Mouse (Mus musculus) right cerebral cortex, postnatal 14 days (tissue): ENCODE data around the gene Upk3b.
"Not testable (repeated sequence)": the region's sequence is repeated elsewhere in the genome, so short reads cannot be mapped to it uniquely, and the experiment has no call there.

Experiments
- DNase-seq: peaks from one replicate; pipeline ENCODE4 v3.0.0; 2022

Upk3b gene

DNA sequence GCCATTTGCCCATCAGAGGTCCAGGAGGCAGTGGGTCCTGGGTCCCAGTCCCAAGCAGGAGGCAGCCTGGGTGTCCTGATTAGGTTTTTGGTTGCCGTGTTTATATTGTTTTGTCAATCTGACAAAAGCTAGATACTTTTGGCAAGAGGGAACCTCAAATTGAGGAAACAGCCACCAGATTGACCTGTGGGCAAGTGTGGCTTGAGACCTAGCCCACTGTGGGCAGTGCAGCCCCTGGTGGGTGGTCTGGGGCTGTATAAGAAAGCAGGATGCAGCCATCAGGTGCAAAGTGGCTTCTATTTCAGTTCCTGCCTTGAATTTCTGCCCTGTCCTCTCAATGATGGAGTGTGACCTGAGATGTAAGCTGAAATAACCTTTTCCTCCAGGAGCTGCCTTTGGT is 3.0 kb upstream of the Upk3b start:
- DNase-seq: no peak

DNA sequence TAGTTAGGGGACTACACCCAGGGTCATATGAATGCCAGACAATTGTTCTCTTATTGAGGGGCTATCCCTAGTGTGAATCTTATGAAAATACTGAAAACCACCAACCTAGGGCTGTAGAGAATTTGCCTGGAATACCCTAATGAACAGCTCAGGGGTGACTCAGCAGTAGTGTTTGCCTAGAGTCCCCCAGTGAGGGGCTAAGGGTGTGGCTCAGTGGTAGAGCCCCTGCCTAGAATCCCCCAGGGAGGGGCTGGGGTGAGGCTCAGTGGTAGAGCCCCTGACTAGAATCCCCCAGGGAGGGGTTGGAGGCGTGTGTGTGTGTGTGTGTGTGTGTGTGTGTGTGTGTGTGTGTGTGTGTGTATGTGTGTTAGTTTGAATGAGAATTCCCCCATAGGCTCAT is 1.6 kb upstream of the Upk3b start:
- DNase-seq: no peak

DNA sequence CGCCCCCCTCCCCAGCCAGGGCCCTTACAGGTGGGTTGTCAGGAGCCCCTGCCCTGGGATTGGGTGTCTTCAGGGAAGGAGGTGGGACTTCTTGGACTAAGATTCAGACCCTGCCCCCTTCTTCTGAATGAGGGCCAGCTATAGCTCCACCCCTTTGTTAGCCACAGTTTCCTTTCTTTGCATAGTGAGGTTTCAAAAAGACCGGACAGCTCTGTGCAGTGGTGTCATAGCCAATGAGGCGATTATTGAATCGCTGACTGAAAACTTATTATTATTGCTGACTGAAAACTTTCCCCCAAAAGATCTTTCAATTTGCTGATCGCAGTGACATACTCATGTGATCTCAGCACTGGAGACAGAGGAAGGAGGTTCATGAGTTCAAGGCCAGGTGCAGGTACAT is 1.9 kb downstream of the Upk3b start:
- no peak for DNase-seq

DNA sequence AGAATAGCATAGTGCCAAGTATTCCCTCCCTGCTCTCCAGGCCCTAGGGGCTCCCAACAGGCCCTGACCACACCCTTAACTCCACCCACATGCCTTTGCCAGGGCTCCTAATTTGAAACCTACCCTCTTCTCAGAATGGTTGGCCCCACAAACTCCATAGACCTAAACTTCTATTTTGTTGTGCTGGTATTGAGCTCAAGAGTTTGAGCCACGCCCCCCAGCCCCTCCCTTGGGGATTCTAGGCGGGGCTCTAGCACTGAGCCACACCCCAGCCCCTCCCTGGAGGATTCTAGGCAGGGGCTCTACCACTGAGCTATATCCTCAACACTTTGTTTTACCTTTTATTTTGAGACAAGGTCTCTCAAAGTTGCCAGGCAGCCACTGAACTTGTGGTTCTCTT is 3.0 kb downstream of the Upk3b start:
- DNase-seq: no peak

DNA sequence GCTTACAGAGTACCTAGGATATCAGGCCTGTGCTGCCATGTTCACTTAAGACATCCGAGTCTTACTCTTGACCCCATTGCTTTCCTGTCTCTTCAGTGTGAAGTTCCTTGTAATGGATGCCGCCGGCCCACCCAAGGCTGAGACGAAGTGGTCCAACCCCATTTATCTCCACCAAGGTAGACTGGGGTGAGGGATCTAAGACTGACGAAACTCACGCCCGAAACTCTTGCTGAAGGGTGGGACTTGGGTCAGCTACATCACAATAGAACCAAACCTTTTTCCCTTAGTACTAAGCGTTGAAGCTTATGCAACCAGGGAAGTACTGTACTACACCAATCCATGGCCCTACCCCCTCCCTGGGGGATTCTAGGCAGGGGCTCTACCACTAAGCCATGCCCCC is 3.4 kb downstream of the Upk3b start:
- no peak for DNase-seq

DNA sequence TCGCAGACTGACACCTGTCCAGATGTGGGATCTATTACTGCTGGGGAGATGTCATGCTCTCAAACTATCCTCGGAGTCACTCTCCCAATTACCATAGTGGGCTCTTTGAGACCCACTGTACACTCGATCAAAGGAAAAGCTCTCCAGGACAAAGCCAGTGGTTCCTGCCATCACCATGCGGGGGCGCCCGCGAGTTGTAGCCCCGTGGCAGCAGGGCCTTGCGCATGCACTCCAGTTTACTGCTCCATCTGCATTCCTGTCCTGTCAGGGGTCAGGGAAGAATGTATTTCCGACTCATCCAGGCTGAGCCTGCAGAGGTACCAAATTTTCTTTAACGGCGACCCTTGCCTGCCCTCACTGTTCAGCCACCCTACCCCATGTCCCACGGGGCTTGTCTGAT is 6.6 kb downstream of the Upk3b start:
- no peak for DNase-seq

DNA sequence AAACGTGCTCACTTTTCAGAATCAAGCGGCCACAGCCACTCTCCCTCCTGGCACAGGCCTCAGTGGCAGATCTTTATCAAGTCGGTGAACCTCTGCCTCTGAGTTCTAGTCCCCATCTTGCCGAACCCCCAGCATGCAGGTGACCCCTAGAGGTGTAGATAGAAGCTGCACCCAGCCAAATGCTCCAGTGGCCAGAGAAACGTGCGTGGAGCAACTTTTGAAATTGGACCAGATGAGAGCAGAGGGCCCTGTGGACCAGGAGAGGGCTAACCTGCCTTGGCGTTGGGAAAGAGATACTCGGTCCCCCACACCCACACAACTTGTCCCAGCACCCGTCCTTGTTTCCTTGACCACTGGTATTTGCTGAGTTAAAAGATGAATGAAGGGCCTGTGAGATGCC is 7.1 kb downstream of the Upk3b start:
- no peak for DNase-seq

DNA sequence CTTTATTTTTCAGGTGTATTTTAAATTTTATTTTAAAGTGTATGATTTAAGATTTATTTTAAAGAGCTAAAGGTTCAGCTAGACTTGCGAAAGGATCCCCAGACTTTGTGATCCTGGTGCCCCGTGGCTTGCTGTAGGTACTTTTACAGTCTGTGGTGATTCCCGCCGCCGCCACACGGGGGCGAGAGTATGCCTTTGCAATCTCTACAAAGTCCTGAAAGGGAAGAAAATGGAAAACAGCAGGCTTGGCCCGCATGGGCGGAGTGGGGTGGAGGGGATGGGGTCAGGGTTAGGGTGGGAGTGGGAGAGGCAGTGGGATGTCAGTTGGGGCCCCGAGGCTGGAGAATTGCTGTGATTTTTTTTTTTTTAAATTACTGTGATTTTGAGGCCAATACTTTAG is 7.7 kb downstream of the Upk3b start:
- peak; percentile 88 for DNase-seq

DNA sequence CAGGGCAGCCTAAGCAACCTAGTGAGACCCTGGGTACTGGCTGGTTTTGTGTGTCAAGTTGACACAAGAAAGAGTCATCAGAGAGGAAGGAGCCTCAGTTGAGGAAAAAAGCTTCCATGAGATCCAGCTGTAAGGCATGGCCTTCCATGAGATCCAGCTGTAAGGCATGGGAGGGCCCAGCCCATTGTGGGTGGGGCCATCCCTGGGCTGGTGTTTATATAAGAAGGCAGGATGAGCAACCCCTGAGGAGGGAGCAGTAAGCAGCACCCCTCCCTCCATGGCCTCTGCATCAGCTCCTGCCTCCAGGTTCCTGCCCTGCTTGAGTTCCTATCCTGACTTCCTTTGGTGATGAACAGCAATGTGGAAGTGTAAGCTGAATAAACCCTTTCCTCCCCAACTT is 10.2 kb downstream of the Upk3b start:
- DNase-seq: not testable (repeated sequence)

DNA sequence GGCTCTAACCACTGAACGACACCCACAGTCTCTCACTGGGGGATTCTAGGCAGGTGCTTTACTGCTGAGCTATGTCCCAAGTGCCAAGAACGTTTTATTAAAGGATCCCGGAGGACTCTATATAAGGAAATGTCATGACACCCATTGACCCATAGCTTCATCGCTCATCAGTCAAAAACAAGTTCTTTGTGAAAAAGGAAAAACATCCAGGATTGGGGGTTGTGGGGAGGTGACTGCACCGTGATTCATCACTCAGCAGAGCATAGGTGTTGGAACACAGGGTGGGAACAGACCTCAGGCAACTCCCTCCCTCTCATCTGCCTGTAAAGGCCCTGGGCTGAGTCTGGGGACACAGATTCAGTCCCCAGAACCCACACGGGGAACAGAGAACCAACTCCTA is 11.6 kb downstream of the Upk3b start:
- DNase-seq: no peak

DNA sequence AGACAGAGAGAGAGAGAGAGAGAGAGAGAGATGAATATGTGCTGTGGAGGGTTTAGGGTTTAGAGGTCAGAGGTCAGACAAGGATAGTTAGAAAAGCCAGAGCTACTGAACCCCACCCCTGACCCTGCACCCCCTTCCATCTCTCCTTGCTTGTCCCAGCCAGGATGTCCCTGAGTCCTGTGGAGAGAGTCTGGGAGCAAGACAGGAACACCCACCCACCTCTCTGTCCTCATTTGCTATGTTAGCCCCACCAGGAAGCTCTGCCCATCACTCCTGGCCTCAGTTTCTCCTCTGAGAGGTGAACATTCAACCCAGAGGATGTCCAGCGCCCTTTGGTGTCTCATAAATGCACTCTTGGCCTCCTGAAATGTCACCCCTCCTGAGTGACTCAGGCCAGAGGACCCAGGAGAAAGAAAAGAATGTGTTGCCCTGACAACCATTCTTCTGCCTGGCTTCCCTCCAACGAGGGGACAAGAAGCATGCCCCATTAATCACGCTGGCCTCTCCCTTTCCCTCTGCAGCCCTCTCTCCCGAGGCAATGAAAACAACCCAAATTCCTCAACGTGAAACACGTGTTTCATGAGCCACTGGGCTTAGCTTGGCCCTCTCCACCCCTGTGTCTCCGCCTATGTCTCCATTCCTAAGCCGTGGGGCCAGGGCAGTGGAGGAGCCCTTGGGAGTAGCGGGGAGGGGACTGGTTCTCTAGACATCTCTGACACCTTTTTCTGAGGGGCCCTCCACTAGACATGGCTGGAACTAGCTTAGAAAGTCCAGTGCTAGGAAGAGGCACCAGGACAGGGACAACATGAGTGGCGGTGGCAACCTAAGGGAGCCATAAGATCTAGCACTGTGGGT is 13.2 kb downstream of the Upk3b start:
- DNase-seq: no peak

DNA sequence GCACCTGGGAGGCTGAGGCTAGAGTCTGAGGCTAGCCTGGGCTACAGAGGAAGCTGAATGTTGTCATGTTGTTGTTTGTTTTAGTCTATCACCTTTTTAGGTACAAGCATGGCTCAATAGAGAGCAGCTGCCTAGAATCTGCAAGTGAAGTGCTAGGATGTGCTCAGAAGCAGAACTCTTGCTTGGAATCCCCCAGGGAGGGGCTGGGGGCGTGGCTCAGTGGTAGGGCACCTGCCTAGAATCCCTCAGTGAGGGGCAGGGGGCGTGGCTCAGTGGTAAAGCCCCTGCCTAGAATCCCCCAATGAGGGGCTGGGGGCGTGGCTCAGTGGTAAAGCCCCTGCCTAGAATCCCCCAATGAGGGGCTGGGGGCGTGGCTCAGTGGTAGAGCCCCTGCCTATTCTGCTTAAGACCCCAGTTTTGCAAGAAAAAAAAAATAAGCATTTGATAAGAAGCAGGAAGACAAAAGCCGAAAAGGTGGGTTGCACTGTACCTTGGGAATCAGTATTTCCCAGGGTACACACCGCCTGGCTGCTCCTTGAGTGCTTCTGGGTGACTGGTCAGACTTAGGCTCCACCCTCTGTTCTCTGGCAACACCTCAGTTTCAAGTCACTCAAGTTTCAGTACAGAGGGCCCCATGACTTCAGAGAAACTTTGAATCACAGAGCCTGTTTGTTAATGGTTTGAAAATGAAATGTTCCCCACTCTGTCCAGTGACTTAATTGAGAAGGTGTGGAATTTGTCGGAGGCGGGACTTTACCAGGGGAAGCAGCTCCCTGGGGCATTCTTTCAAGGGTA is 14.8 kb downstream of the Upk3b start:
- no peak for DNase-seq

DNA sequence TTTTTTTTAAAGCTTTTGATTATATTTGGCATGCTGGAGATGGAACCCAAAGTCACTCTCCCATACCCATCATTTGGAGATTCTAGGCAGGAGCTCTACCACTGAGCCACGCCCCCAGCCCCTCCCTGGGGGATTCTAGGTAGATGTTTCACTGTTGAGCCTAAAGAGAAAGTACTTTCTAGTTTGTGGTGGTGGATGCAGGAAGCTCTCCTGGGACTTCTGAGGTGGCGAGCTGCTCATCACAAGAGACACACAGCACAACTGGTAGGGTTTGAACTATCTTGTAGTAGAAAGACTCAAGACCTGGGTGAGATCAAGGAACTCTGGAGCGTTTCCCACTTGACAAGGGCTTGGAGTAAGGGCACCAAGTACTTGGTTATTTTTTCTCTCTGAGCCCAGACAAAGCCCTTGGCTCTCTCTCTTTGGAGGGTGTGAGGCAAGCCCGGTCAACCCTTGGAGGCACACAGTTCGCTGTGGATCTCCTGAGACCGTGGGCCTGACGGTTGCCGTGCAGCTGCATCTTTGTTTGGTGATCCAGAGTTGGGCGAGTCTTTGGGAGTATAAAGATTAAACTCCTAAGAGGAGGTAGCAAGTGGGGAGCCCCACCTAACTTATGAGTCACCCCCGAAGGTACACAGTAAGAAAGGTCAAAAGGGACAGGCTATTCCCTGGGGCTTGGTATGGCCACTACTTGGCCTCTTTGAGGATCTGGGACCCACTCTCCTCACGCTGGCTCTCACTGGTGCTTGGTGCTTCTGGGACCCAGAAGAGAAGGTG is 16.2 kb downstream of the Upk3b start, which contains the start of gene Upk3bl:
TSS of gene Upk3bl (plus strand) at position 192 of the 777 bp plus-strand sequence.
- no peak for DNase-seq

DNA sequence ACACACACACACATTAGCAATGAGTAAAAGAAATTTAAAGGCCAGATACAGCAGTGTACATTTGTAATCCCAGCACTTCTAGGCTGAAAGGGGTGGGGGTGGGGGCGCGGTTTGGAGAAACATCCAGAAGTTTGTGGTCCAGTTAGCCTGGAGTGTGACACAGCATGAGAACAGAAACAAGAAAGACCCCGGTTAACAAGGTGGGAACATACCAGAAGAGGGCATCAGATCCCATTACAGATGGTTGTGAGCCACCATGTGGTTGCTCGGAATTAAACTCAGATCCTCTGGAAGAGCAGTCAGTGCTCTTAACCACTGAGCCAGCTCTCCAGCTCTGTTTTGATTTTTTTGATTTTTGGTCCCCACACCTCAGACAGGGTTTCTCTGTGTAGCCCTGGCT is 17.8 kb downstream of the Upk3b start:
- DNase-seq: no peak

DNA sequence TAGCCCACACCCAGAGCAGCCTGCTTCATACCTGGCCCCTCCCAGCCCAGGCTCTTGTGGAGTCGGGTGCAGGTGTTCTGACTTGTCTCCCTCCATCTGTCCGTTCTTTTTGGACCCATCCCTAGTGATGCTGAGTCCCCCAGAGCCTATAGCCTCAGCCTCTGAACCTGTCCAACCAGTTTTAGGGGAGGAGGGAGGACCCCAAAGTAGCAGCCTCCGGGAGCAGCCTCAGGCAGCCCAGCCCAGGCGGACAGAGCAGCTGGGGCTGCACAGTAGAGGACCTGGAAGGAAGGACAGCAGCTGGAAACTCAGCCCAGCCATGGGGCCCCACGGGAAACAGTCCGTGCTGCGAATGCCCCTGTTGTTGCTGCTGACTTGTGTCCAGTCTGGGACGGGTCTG is 18.8 kb downstream of the Upk3b start:
- no peak for DNase-seq

DNA sequence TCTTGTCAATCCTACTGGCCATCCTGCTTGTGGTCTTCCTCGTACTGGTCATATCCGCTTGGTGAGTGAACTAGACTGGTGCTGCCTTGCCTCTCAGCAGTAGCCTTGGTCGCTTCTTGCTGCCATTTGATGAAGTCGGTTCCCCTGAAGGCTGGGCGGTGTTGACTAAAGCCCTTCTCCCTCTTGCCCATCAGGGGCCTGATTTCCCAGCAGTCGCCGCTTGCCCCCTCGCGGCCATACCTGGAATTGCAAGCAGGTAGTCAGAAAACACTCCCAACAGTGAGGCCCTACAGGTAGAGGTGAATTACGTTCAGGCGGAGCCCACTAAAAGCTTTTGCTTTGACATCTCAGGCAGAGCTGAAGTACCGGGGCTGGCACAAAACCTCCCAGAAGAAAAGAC is 23.3 kb downstream of the Upk3b start:
- DNase-seq: peak; percentile 80

DNA sequence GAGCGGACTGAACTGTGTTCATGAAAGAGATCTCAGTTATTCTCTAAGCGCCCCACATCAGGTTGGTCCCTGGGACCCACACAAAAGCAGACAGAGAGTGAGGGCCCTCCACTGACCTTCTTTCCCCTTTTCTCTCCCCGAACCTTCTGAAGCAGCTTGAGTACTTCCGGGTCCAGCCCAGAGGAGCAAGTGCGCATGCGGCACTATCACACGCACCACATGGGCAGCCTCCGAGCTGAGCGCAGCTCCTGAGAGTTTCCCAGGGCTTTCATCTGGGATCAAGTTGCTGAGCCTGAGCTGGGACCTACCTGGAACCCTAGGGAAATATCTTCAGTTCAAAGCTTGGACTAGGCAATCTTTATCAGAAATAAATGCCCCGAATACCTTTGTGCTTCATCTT is 25.6 kb downstream of the Upk3b start:
- DNase-seq: no peak

DNA sequence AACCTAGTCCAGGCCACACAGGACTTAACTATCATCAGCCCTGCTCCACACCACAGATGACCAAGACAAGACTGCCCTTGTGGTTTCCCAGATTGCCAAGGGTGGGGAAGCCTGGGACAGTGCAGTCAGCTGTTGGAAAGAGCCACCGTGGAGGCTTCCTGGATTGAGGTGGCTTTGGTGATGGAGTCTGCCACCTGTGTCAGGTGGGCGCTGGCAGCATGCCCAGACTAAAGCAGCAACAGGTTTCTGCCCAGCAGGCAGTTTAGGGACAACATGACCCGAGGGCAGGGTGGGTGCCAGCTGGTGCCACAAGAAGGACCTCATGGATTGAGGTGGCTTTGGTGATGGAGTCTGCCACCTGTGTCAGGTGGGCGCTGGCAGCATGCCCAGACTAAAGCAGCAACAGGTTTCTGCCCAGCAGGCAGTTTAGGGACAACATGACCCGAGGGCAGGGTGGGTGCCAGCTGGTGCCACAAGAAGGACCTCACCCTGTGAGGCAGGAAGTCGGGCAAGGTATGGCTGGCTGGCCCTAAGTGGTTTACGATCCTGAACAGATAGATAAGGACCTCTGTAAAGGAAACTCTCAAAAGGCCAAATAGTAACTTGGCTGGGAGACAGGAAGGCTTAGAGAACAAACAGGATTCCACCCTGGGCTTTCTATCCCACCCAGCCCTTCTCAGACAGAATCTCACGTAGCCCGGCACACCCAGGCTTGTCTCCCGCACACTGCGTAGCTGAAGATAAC is 28.3 kb downstream of the Upk3b start:
- DNase-seq: not testable (repeated sequence)

DNA sequence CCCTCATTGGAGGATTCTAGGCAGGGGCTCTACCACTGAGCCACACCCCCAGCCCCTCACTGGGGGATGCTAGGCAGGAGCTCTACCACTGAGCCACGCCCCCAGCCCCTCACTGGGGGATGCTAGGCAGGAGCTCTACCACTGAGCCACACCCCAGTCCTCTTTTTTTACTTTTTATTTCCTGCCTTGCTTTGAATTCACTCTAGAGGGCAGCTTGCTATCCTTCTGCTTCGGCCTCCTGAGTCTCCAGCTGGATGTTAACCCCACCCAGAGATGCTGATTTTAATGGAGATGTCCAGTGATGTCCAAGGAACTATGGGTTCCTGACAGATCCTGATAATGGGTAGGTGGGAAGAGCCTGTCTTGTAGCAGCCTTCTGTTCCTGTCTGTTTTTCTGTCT is 31.1 kb downstream of the Upk3b start:
- DNase-seq: no peak

DNA sequence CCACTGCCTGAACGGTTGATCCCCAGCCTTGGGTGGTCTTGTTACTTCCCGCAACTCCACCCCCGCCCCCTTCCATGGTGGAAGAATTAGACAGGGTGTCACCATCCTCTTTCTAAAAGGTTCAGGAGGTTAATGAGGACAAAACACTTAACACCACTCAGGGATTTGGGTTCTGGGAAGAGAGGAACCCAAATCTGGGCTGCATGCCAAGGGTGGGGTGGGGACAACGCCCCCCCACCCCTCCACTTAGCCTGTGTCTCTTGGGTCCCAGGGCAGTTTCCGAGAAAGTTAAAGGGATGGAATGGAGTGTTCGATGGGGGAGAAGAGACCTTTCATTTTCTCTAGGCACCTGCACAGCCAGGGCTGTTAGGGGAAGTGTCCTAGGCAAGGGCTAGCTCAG is 34.8 kb downstream of the Upk3b start:
- DNase-seq: no peak

DNA sequence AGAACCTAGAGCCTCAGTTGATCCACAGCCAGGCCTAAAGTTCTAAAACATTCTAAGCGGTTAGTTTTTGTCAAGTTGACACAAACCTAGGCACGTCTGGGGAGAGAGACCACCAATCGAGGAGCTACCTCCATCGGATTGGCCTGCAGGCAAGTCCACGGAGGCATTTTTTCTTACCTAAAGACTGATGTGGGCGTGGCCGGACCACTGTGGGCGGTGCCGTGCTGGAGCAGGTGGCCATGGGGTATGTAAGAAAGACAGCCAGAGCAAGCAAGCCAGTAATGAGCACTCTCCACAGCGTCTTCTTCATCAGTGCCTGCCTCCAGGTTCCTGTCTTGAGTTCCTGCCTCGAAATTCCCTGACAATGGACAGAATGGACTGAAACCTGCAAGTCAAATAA is 35.2 kb downstream of the Upk3b start:
- DNase-seq: no peak

DNA sequence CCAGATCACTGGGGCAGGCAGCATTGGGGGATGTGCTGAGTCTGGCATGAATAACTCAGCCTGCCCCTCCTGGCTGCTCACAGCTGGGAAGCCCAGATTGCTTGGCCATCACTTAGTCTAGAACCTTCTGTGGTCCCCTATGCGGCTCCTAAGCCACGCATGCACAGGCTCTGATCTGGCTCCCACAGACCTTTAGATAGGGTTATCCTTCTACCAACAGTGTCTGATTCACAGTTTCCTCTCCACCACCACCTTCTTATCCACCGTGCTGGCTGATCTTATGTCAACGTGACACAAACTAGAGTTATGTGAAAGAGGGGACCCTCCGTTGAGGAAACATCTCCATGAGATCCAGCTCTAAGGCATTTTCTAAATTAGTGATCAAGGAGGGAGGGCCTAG is 36.8 kb downstream of the Upk3b start:
- no peak for DNase-seq

DNA sequence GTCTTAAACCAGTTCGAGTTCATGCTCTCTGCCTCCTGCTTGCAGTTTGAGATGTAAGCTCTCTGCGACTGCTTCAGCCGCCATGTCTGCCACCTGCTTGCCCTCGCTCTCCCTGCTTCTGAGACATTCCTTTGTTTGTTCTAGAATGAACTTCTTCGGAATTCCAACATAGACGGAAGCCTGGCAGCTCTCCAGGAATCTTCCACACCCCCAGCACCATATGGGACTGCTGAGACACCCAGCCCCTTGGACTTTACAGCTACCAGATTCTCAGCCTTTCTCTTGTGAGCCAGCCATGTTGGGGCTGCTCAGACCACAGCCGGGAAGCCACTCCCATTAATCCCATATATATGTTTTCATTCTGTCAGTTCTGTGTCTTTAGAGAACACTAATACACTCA is 38.0 kb downstream of the Upk3b start:
- DNase-seq: peak; percentile 39
